Comparison of ENCODE assay signal across 8 mouse cellular contexts in the genomic region with DNA sequence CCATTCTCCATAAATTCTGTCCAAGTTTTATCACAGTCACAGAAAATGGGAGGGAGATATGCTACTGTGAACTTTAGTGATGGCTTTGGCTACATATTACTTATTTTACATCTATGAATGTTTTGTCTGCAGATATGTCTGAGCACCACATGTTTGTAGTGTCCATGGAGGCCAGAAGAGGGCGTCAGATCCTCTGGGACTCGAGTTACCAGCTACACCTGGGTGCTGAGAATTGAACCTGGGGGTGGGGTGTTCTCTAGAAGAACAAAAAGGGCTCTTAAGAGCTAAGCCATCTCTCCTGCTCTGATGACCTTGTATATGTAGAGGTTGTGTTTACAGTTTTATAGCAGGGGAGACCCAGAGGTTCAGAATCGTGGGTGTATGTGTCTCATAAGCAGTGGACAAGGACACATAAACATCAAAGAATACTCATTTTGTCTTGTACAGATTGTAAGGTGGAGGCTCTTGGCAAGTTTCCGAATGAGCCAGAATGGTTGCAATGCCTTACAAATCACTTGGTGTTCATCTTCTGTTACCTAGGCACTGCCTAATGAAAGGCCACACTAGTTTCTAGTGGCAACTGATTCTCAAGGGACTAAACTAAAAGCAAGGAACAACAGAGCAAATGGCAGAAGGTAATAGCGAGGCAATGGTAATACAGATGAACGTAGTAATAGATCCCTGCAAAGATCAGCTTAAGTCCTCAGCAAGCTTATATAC. TPM values are rescaled to one million over a fixed set of nuclear protein-coding genes. Genes with fewer than 3 reads are reported as not detected.
DNase-seq lines count a peak whose midpoint lies in the region; ATAC-seq and TF ChIP-seq lines count a peak whose summit lies in the region.

No protein-coding gene starts in this region.

- WGBS in heart, embryonic 12.5 days: 57% methylated on average over 6 of the region's 6 CpGs
- WGBS in heart, adult 2 months: 61% methylated on average over 6 of the region's 6 CpGs
- 36% methylated on average over 6 of the region's 6 CpGs for WGBS in hindbrain, embryonic 13.5 days
- WGBS in midbrain, embryonic 13.5 days: 45% methylated on average over 6 of the region's 6 CpGs

- no peak overlapping the region for H3K4me2 ChIP-seq in heart, embryonic 12.5 days
- peak overlapping the region; percentile 90 for H3K4me2 ChIP-seq in hindbrain, embryonic 13.5 days
- H3K4me2 ChIP-seq in midbrain, embryonic 13.5 days (replicated peaks): peak overlapping the region; percentile 82

- ATAC-seq in heart, embryonic 12.5 days (ENCODE audit: insufficient number of reproducible peaks, low FRiP score): no peak
- ATAC-seq in hindbrain, embryonic 13.5 days (ENCODE audit: low FRiP score): no peak
- no peak for ATAC-seq in midbrain, embryonic 13.5 days

- no peaks in the 10 kb centered on the region for H3K79me2 ChIP-seq in heart, adult 2 months (replicated peaks; ENCODE audit: control insufficient read depth, insufficient read depth, low read length)

- H3K9ac ChIP-seq in heart, embryonic 12.5 days: no peak overlapping the region
- H3K9ac ChIP-seq in heart, adult 2 months (ENCODE audit: low read depth, low read length): no peak overlapping the region
- peak overlapping the region; percentile 97; the same call in 1 of the 2 replicates for H3K9ac ChIP-seq in hindbrain, embryonic 13.5 days
- H3K9ac ChIP-seq in midbrain, embryonic 13.5 days (replicated peaks): peak overlapping the region; percentile 97

- intact Hi-C loops in heart, adult 2 months (cut with DNase I): no loop called here

- TF ChIP-seq EP300 in heart, adult 2 months (IDR thresholded peaks at IDR 0.05; ENCODE audit: insufficient read depth, low read depth, low read length): no peak

- H3K27ac ChIP-seq in heart, embryonic 12.5 days (ENCODE audit: poor library complexity, severe bottlenecking): no peak overlapping the region
- no peak overlapping the region for H3K27ac ChIP-seq in heart, adult 2 months
- H3K27ac ChIP-seq in hindbrain, embryonic 13.5 days: peak overlapping the region; percentile 98
- no peak overlapping the region for H3K27ac ChIP-seq in midbrain, embryonic 13.5 days

- H3K4me3 ChIP-seq in heart, embryonic 12.5 days: peak overlapping the region; percentile 97
- no peak overlapping the region for H3K4me3 ChIP-seq in heart, adult 2 months
- peak overlapping the region; percentile 95 for H3K4me3 ChIP-seq in hindbrain, embryonic 13.5 days
- peak overlapping the region; percentile 91 for H3K4me3 ChIP-seq in midbrain, embryonic 13.5 days (replicated peaks)

- H3K27me3 ChIP-seq in heart, embryonic 12.5 days (replicated peaks): no peaks in the 10 kb centered on the region
- H3K27me3 ChIP-seq in heart, adult 2 months (ENCODE audit: control insufficient read depth, insufficient read depth, low read length): no peaks in the 10 kb centered on the region
- no peaks in the 10 kb centered on the region for H3K27me3 ChIP-seq in hindbrain, embryonic 13.5 days
- no peaks in the 10 kb centered on the region for H3K27me3 ChIP-seq in midbrain, embryonic 13.5 days

- no peaks in the 10 kb centered on the region for H3K9me3 ChIP-seq in heart, embryonic 12.5 days (replicated peaks)
- no peaks in the 10 kb centered on the region for H3K9me3 ChIP-seq in hindbrain, embryonic 13.5 days
- no peaks in the 10 kb centered on the region for H3K9me3 ChIP-seq in midbrain, embryonic 13.5 days

- H3K4me1 ChIP-seq in heart, embryonic 12.5 days (replicated peaks): peaks cover 13% of the 10 kb centered on the region
- H3K4me1 ChIP-seq in heart, adult 2 months (ENCODE audit: control insufficient read depth, insufficient read depth, low read length): no peaks in the 10 kb centered on the region
- peaks cover 29% of the 10 kb centered on the region for H3K4me1 ChIP-seq in hindbrain, embryonic 13.5 days (replicated peaks)
- H3K4me1 ChIP-seq in midbrain, embryonic 13.5 days (replicated peaks): peaks cover 29% of the 10 kb centered on the region

- H3K36me3 ChIP-seq in heart, embryonic 12.5 days: no peaks in the 10 kb centered on the region
- peaks cover 2% of the 10 kb centered on the region; the same call in 1 of the 2 replicates for H3K36me3 ChIP-seq in heart, adult 2 months (ENCODE audit: control insufficient read depth, insufficient read depth, low read length)
- no peaks in the 10 kb centered on the region for H3K36me3 ChIP-seq in hindbrain, embryonic 13.5 days
- H3K36me3 ChIP-seq in midbrain, embryonic 13.5 days: no peaks in the 10 kb centered on the region

- no peak for TF ChIP-seq CTCF in heart, adult 2 months (IDR thresholded peaks at IDR 0.05)

- no peak for DNase-seq in heart, adult 2 months
- DNase-seq in ES-CJ7 (ENCODE audit: low read depth, low spot score): peak; percentile 66
- no peak for DNase-seq in spleen, adult 18-20 months
- no peak for DNase-seq in adrenal gland, postnatal 4 days (ENCODE audit: low spot score in 2 of 2)
- no peak for DNase-seq in right cerebral cortex, postnatal 36 days (ENCODE audit: low spot score in 2 of 2)

- no peak for TF ChIP-seq POLR2A in heart, adult 2 months (IDR thresholded peaks at IDR 0.05; ENCODE audit: insufficient read depth, low read depth, low read length)

RNA-seq across cellular contexts. Expression of a gene that starts 1.0 kb away (rescaled TPM):
- polyA plus RNA-seq in heart, embryonic 12.5 days (2016; fragmentation: Nextera tagmentation; extraction: Ambion mirVana): 70.6 and 71.8 TPM in 2 replicates
- 10 to 100 TPM; 11.6 to 13.3 TPM for total RNA-seq in heart, adult 2 months (2021)
- 14.0 and 29.0 TPM in 2 replicates for polyA plus RNA-seq in heart, adult 2 months (2012; rRNA removed)
- 108 and 111 TPM in 2 replicates for polyA plus RNA-seq in hindbrain, embryonic 13.5 days (2015; fragmentation: Nextera tagmentation; extraction: Ambion mirVana)
- polyA plus RNA-seq in midbrain, embryonic 13.5 days (2015; fragmentation: Nextera tagmentation; extraction: Ambion mirVana): 114 and 127 TPM in 2 replicates
- 100 to 1,000 TPM; 111 to 113 TPM for total RNA-seq in adrenal gland, postnatal 4 days (2021)

RNA-seq across cellular contexts. Expression of a gene that starts 47.4 kb away (rescaled TPM):
- 42.1 and 48.4 TPM in 2 replicates for polyA plus RNA-seq in heart, embryonic 12.5 days (2016; fragmentation: Nextera tagmentation; extraction: Ambion mirVana)
- total RNA-seq in heart, adult 2 months (2021): 10 to 100 TPM; 40.3 to 41.3 TPM
- polyA plus RNA-seq in heart, adult 2 months (2012; rRNA removed): 13.8 and 30.1 TPM in 2 replicates
- 60.1 and 62.9 TPM in 2 replicates for polyA plus RNA-seq in hindbrain, embryonic 13.5 days (2015; fragmentation: Nextera tagmentation; extraction: Ambion mirVana)
- 68.5 and 69.6 TPM in 2 replicates for polyA plus RNA-seq in midbrain, embryonic 13.5 days (2015; fragmentation: Nextera tagmentation; extraction: Ambion mirVana)
- 10 to 100 TPM; 41.4 to 46.7 TPM for total RNA-seq in adrenal gland, postnatal 4 days (2021)

Comparison
In these comparisons a context has a peak if more than half of its experiments do, and no peak if none do; other contexts are left out.
1. H3K9ac ChIP-seq: peak in hindbrain, embryonic 13.5 days (single experiment) and midbrain, embryonic 13.5 days (single experiment); none in heart, embryonic 12.5 days (single experiment) and heart, adult 2 months (single experiment).